7 mouse cellular contexts compared by ENCODE assay signal in genomic region chr6:128799144-128799895, GRCm38 (mm10). TPM values are rescaled to one million over a fixed set of nuclear protein-coding genes. Genes with fewer than 3 reads are reported as not detected.
DNase-seq lines count a peak whose midpoint lies in the region; ATAC-seq and TF ChIP-seq lines count a peak whose summit lies in the region.
"Not testable (repeated sequence)": the region's sequence is repeated elsewhere in the genome, so short reads cannot be mapped to it uniquely, and the experiment has no call there.

No protein-coding gene starts in this region.

- not testable (repeated sequence) for H3K4me1 ChIP-seq in embryonic facial prominence, embryonic 13.5 days; heart, adult 2 months (ENCODE audit: control insufficient read depth, insufficient read depth, low read length); kidney, adult 2 months (ENCODE audit: control insufficient read depth, insufficient read depth, low read length); limb, embryonic 11.5 days (ENCODE audit: control insufficient read depth, insufficient read depth, low read length); small intestine, adult 2 months (ENCODE audit: control insufficient read depth, insufficient read depth, insufficient read length, low read length)
- peaks cover 10% of the 10 kb centered on the region for H3K4me1 ChIP-seq in midbrain, embryonic 13.5 days (replicated peaks)

- TF ChIP-seq EP300 in heart, adult 2 months (IDR thresholded peaks at IDR 0.05; ENCODE audit: insufficient read depth, low read depth, low read length): peak; percentile 65

- peak overlapping the region; percentile 62 for H3K4me3 ChIP-seq in embryonic facial prominence, embryonic 13.5 days
- peak overlapping the region; percentile 72 for H3K4me3 ChIP-seq in heart, adult 2 months
- peak overlapping the region; percentile 99 for H3K4me3 ChIP-seq in kidney, adult 2 months (ENCODE audit: insufficient read depth, low read depth, low read length)
- peak overlapping the region; percentile 55 for H3K4me3 ChIP-seq in limb, embryonic 11.5 days (ENCODE audit: low read depth, low read length)
- H3K4me3 ChIP-seq in midbrain, embryonic 13.5 days (replicated peaks): peak overlapping the region; percentile 62
- peak overlapping the region; percentile 74 for H3K4me3 ChIP-seq in small intestine, adult 2 months (ENCODE audit: low read depth, low read length)

- H3K4me2 ChIP-seq in embryonic facial prominence, embryonic 13.5 days: peak overlapping the region; percentile 69
- H3K4me2 ChIP-seq in limb, embryonic 11.5 days (ENCODE audit: low read depth, severe bottlenecking): peak overlapping the region; percentile 36
- peak overlapping the region; percentile 56 for H3K4me2 ChIP-seq in midbrain, embryonic 13.5 days (replicated peaks)

- not testable (repeated sequence) for H3K27me3 ChIP-seq in embryonic facial prominence, embryonic 13.5 days; heart, adult 2 months (ENCODE audit: control insufficient read depth, insufficient read depth, low read length); kidney, adult 2 months (replicated peaks; ENCODE audit: control insufficient read depth, insufficient read depth, low read length); limb, embryonic 11.5 days (ENCODE audit: control insufficient read depth, insufficient read depth, low read length); midbrain, embryonic 13.5 days; small intestine, adult 2 months (ENCODE audit: control insufficient read depth, insufficient read depth, low read length)

- ATAC-seq in embryonic facial prominence, embryonic 13.5 days (ENCODE audit: insufficient number of reproducible peaks, insufficient read depth, low FRiP score, low TSS enrichment, low read depth): peak; percentile 78
- peak; percentile 75 for ATAC-seq in limb, embryonic 11.5 days (ENCODE audit: insufficient number of reproducible peaks, low FRiP score, low TSS enrichment, low read depth)
- ATAC-seq in midbrain, embryonic 13.5 days: peak; percentile 81

- intact Hi-C loops in heart, adult 2 months (cut with DNase I): not testable (repeated sequence)

- H3K36me3 ChIP-seq in embryonic facial prominence, embryonic 13.5 days; heart, adult 2 months (ENCODE audit: control insufficient read depth, insufficient read depth, low read length); kidney, adult 2 months (ENCODE audit: control insufficient read depth, insufficient read depth, low read length); limb, embryonic 11.5 days (ENCODE audit: control insufficient read depth, insufficient read depth, low read length); midbrain, embryonic 13.5 days; small intestine, adult 2 months (ENCODE audit: control insufficient read depth, insufficient read depth, low read length): not testable (repeated sequence)

- peak overlapping the region; percentile 91 for H3K27ac ChIP-seq in embryonic facial prominence, embryonic 13.5 days
- H3K27ac ChIP-seq in heart, adult 2 months: peak overlapping the region; percentile 85
- H3K27ac ChIP-seq in kidney, adult 2 months (ENCODE audit: insufficient read depth, low read depth, low read length): peak overlapping the region; percentile 93
- H3K27ac ChIP-seq in limb, embryonic 11.5 days (replicated peaks; ENCODE audit: low read depth, low read length): not testable (repeated sequence)
- peak overlapping the region; percentile 84 for H3K27ac ChIP-seq in midbrain, embryonic 13.5 days
- H3K27ac ChIP-seq in small intestine, adult 2 months (ENCODE audit: insufficient read depth, low read depth, low read length): peak overlapping the region; percentile 80

- peak; percentile 76 for DNase-seq in adrenal gland, postnatal 25 days
- DNase-seq in heart, adult 2 months: peak; percentile 87 to 90
- DNase-seq in kidney, adult 2 months: peak; percentile 91
- DNase-seq in limb, embryonic 11.5 days (ENCODE audit: low spot score): peak; percentile 98

- peak; percentile 77 for TF ChIP-seq CTCF in heart, adult 2 months (IDR thresholded peaks at IDR 0.05)
- TF ChIP-seq CTCF in kidney, adult 2 months (conservative IDR thresholded peaks at IDR 0.05; ENCODE audit: insufficient read depth, insufficient read length, low read depth, low read length): peak; percentile 56
- TF ChIP-seq CTCF in small intestine, adult 2 months (IDR thresholded peaks at IDR 0.05; ENCODE audit: extremely low read depth, insufficient read length, insufficient replicate concordance, low read depth, low read length): peak; percentile 77

- not testable (repeated sequence) for H3K79me2 ChIP-seq in heart, adult 2 months (replicated peaks; ENCODE audit: control insufficient read depth, insufficient read depth, low read length)

- 0 out of 2 replicates have a peak, but pooled peaks have one; percentile 33 for TF ChIP-seq POLR2A in heart, adult 2 months (IDR thresholded peaks at IDR 0.05; ENCODE audit: insufficient read depth, low read depth, low read length)
- not testable (repeated sequence) for TF ChIP-seq POLR2A in kidney, adult 2 months (IDR thresholded peaks at IDR 0.05; ENCODE audit: low read depth, low read length); small intestine, adult 2 months (IDR thresholded peaks at IDR 0.05; ENCODE audit: low read depth, low read length)

- peak overlapping the region; percentile 73 for H3K9ac ChIP-seq in embryonic facial prominence, embryonic 13.5 days
- H3K9ac ChIP-seq in heart, adult 2 months (ENCODE audit: low read depth, low read length): peak overlapping the region; percentile 73
- H3K9ac ChIP-seq in limb, embryonic 11.5 days (ENCODE audit: low read length): peak overlapping the region; percentile 53
- H3K9ac ChIP-seq in midbrain, embryonic 13.5 days (replicated peaks): peak overlapping the region; percentile 71

- H3K9me3 ChIP-seq in embryonic facial prominence, embryonic 13.5 days; limb, embryonic 11.5 days (ENCODE audit: control insufficient read depth, low read length); midbrain, embryonic 13.5 days: not testable (repeated sequence)

- under 1% methylated on average over 49 of the region's 49 CpGs for WGBS in embryonic facial prominence, embryonic 13.5 days
- under 1% methylated on average over 49 of the region's 49 CpGs for WGBS in heart, adult 2 months
- WGBS in kidney, adult 2 months: under 1% methylated on average over 49 of the region's 49 CpGs
- under 1% methylated on average over 49 of the region's 49 CpGs for WGBS in limb, embryonic 11.5 days
- WGBS in midbrain, embryonic 13.5 days: under 1% methylated on average over 49 of the region's 49 CpGs
- under 1% methylated on average over 49 of the region's 49 CpGs for WGBS in small intestine, adult 2 months

RNA-seq across cellular contexts. Expression of gene Klrb1c, which starts 10.3 kb away (rescaled TPM):
- not detected in 2 replicates for total RNA-seq in adrenal gland, postnatal 25 days (2021)
- polyA plus RNA-seq in embryonic facial prominence, embryonic 13.5 days (2015; fragmentation: Nextera tagmentation; extraction: Ambion mirVana): 0.10 TPM in 1 of 2 replicates, not detected in the other
- under 1 TPM; 0.18 TPM for total RNA-seq in heart, adult 2 months (2021)
- polyA plus RNA-seq in heart, adult 2 months (2012; rRNA removed): 0.20 and 0.92 TPM in 2 replicates
- 0.15 and 0.31 TPM in 2 replicates for polyA plus RNA-seq in kidney, adult 2 months (2012; rRNA removed)
- polyA plus RNA-seq in limb, embryonic 11.5 days (2014; fragmentation: Nextera tagmentation; extraction: Ambion mirVana): not detected in 2 replicates
- not detected in 2 replicates for polyA plus RNA-seq in midbrain, embryonic 13.5 days (2015; fragmentation: Nextera tagmentation; extraction: Ambion mirVana)
- polyA plus RNA-seq in small intestine, adult 2 months (2012; rRNA removed): not detected in 2 replicates

RNA-seq across cellular contexts. Expression of gene Gm44511, which starts 26.8 kb away (rescaled TPM):
- total RNA-seq in adrenal gland, postnatal 25 days (2021): not detected in 2 replicates
- not detected in 2 replicates for polyA plus RNA-seq in embryonic facial prominence, embryonic 13.5 days (2015; fragmentation: Nextera tagmentation; extraction: Ambion mirVana)
- total RNA-seq in heart, adult 2 months (2021): not detected
- 0.86 TPM in 1 of 2 replicates, not detected in the other for polyA plus RNA-seq in heart, adult 2 months (2012; rRNA removed)
- 0.23 TPM in 1 of 2 replicates, not detected in the other for polyA plus RNA-seq in kidney, adult 2 months (2012; rRNA removed)
- not detected in 2 replicates for polyA plus RNA-seq in limb, embryonic 11.5 days (2014; fragmentation: Nextera tagmentation; extraction: Ambion mirVana)
- not detected in 2 replicates for polyA plus RNA-seq in midbrain, embryonic 13.5 days (2015; fragmentation: Nextera tagmentation; extraction: Ambion mirVana)
- polyA plus RNA-seq in small intestine, adult 2 months (2012; rRNA removed): 0.46 TPM in 1 of 2 replicates, not detected in the other

RNA-seq across cellular contexts. Expression of gene Klrb1b, which starts 26.8 kb away (rescaled TPM):
- not detected in 2 replicates for total RNA-seq in adrenal gland, postnatal 25 days (2021)
- polyA plus RNA-seq in embryonic facial prominence, embryonic 13.5 days (2015; fragmentation: Nextera tagmentation; extraction: Ambion mirVana): 0.19 TPM in 1 of 2 replicates, not detected in the other
- not detected for total RNA-seq in heart, adult 2 months (2021)
- 0.41 TPM in 1 of 2 replicates, not detected in the other for polyA plus RNA-seq in heart, adult 2 months (2012; rRNA removed)
- 0.03 and 0.11 TPM in 2 replicates for polyA plus RNA-seq in kidney, adult 2 months (2012; rRNA removed)
- not detected in 2 replicates for polyA plus RNA-seq in limb, embryonic 11.5 days (2014; fragmentation: Nextera tagmentation; extraction: Ambion mirVana)
- not detected in 2 replicates for polyA plus RNA-seq in midbrain, embryonic 13.5 days (2015; fragmentation: Nextera tagmentation; extraction: Ambion mirVana)
- polyA plus RNA-seq in small intestine, adult 2 months (2012; rRNA removed): 0.25 TPM in 1 of 2 replicates, not detected in the other
